Mouse (Mus musculus) CH12F3 (cell line): ENCODE measurements around the gene Fus.
"Not testable (repeated sequence)": the region's sequence is repeated elsewhere in the genome, so short reads cannot be mapped to it uniquely, and the experiment has no call there.

Experiments
- in situ Hi-C: fragments of 300-500 bp; cut with MboI; formaldehyde crosslinking; loops from 2 replicates; pipeline ENCODE4 v1.14.3; 2020; ENCODE audit warnings: low sequenced_read_pairs

Gene Fus

DNA sequence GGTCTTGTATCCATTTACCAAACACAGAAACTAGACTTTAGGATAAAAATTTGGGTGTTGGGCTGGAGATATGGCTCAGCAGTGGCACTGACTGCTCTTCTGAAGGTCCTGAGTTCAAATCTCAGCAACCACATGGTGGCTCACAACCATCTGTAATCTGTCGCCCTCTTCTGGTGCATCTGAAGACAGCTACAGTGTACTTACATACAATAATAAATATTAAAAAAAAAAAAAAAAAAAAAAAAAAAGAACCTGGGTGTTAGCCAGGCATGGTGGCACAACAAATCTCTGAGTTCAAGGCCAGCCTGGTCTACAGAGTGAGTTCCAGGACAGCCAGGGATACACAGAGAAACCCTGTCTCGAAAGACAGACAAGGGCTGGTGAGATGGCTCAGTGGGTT is 25.2 kb upstream of the Fus start:
- in situ Hi-C loops, result not testable (repeated sequence)

DNA sequence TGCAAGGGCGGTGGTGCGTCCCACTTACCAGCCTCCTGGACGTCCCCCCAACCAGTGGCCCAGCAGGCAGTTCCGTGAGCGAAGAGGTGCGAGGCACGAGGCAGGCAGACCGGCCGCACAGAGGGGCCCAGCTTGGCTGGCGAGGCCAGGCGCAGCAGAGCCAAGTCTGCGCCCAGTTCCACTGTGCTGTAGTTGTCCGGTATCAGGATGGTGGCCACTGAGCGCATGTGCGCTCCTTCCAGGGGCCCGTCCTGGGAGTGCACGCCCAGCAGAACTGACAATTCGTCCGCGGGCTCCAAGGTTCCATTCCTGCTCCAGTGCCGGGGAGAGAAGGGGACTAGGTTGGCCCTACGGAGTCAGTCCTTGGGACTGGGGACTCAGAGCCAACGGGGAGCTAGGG is 22.6 kb upstream of the Fus start:
- in situ Hi-C loops, result no loop called here

DNA sequence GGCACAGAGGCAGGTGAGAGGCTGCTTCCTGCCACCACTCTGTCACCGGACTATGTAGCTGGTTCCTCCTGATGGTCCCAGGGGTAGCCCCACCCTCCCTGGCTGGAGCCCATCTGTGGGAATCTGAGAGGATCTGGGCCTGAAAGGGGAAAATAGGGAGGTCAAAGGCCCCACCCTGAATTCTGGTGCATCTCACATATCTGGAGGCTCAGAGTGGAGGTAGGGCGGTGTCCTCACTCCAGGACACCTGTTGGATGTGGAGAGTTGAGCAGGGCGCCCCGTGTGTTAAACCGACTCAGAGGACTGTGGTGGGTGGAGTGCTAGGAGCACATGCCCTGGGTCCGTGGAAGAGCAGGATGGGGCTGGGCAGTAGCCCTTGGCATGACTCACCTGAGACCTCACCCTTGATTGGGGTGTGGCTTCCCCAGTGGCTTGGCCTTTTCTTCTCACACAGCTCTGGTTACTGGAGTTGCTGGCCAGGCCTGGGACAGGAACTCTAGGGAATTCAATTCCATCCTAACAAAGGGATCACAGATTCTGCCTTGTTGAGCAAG is 20.7 kb upstream of the Fus start, which contains the start of gene Prss36:
Prss36 (minus strand) TSS at position 256 of the 554 bp plus-strand sequence.
- in situ Hi-C loops, result no loop called here

DNA sequence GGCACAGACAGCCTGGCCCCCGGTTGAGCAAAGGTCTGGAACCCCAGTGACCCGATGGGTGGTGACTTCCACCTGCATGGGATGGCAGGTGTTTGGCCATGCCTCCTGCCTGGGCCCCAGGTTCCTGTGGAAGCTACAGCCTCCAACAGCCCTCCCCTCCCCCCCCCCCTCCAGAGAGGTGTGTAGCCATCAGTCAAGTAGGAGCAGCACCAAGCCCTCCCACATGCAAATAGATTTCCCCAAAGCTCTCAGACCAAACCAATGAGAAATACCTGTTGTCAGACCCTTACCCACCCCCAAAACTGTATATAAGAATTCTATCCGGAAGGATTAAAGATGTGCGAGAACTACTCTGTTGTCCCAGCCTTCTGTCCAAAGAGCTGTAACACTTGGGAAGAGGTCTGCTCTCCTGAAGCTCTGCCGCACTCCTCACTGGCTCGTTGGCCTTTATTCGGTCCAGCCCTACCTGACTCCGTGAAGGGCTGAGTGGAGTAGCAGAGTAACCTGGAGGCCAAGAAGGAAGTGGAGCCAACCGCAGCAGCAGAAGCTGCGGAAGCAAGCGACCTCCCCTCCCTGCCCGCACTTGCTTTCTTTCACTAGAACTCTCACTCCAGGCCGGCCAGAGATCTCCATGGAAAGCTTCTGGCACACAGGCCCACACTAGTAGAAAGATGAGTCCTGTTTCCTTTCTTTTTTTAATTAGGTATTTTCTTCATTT is 14.2 kb upstream of the Fus start:
- in situ Hi-C loops, result no loop called here

DNA sequence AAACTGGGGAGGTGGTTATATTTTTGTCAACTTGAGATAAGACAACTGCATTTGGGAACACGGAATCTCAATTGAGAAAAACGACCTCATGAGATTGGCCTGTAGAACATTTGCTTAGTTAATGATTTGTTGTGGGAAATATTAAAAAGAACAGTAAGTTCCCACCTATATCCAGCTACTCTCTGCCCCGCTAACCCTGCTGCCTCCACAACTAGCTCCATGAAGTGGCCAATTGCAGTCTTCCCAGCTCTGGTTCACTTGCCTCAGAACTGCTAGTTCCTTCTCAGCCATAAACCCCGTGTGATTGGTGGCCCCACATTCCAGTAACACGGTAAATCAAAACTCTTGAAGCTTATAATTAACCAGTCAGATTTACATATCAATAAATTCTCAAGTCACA is 7.9 kb upstream of the Fus start:
- in situ Hi-C loops, result no loop called here

DNA sequence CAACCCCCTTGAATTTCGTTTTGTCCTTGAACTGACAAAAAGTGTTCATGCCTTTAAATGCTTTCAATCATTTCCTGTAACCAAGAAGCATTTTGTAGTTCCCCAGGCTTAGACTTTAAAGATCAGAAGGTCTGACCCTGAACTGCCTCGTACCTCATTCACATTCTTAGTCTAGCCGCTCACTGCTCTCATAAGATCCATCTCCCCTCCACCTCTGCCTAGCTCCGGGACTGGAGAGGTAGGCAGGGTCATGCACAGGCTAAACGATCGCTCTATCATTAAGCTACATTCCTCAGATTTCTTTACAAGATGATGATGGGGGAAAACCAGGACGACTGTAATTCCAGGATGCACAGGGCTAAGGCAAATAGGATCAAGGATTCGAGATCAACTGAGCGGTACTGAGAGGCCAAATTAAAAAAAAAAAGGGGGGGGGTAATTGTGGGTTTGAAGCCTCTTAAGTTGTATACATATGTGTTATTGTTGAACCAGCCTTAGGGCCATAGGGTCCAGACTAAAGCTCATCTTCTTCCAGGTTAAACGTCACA is 812 bp upstream of the Fus start:
- in situ Hi-C loops, result no loop called here

DNA sequence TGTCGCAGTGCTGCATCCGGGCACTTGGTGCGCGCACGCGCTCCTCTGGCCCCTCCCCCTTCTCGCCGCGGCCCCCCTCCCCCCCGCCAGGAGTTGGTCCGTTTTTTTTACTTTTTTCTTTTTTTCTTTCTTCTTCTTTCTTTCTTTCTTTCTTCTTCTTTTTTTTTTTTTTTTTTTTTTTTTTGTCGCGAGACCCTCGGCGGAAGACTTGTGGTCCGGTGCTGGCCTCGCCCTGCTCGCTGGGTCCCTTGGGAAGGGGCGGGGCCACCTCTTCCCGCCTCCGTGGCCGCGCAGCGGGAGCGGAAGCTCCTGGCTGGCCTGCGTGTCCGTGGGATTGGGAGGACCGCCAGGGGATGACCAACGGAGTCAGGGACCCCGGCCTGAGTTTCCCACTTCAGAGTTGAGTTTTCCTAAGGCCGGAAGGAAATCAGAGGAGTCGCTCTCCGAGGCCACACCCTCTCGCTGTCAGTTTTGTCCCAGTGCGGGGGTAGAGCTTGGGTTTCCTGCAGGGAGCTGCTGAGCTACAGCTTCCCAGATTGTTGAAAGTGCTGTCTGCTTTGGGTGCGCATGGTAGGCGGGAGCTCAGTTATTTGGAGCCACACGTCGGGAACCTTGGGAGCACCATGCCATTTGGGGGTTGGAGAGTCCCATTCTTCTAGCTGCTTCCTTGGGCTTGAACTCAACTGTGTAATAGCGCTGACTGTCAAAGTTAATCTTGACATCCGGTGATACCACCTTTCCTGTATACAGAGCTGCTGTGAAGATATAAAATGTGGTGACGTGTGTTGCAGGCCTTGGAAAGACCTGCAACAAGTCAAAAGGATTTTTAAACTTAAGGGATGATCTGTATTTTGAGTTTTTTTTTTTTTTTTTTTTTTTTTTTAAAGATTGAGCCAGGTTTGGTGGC is 918 bp downstream of the Fus start:
- in situ Hi-C loops, result no loop called here

DNA sequence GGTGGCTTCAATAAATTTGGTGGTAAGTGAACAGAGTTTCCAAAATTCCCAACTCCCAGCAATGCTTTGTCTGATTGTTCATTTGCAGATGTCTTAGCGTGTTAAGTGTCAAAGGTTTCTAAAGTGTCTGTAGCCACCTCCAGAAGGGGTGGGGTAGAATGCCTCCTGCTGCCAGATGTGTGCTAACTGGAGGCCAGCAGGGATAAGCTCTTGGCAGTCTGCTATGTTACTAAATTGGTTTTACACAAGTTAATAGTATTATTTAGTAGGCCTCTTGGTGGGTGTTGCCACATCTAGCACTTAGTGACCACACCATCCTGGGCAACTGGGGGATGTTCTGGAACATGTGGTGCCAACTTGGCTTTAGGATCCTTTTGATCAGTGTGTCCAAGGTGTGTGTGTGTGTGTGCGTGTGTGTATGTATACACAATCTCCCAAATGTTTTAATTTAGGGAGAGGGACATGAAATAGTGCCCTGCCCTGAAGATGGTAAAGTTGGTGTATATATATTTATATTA is 7.2 kb downstream of the Fus start:
- in situ Hi-C loops, result no loop called here

DNA sequence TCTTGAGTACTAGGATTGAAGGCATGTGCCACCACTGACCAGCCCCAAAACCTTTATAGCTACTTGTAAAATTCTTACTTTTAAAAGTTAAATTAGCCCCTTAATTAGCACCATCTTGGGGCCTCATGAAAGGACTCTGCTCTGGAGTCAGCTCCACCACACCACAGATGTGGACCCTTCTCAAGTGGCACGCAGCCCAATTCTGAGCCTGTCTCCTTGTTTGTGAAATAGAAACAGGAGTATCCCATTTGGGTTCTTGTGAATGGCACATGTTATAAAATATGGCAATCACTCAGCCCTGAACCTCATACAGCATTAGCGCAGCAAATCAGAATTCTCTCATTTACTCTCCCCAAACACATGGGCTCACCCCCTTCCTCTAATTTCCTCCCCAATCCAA is 11.6 kb downstream of the Fus start:
- in situ Hi-C loops, result no loop called here

DNA sequence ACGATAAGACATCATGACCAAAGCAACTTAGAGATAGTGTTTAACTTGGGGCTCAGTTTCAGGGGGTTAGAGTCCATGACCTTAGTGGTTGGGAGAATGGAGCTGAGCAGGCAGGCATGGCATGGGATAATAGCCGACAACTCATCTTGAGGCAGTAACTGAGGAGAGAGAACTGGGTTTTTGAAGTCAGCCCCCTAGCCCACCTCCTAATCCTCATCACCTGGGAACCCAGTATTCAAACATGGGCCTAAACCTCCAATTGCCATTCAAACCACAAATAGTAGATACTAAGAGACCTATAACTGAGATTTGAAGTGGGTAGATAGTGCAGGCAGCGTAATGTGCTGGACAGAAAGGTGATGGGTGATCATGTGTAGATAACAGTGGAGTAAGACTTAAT is 13.3 kb downstream of the Fus start:
- in situ Hi-C loops, result no loop called here

DNA sequence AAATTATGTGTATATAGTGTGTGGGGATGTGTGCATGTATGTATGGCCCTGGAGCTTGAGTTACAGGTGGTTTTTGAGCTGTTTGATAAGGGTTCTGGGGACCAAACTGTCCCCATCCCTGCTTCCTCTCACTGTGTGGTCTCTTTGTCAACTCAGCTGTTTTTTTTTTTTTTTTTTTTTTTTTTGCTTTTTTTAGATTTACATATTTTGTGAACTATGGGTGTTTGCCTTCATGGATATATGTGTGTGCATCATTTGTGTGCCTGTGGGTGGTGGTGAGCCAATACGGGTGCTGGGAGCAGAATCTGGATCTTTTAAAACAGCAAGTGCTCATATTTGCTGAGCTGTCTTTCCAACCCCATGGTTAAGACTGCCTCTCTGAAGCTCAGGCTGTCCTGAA is 21.6 kb downstream of the Fus start:
- in situ Hi-C loops, result no loop called here

DNA sequence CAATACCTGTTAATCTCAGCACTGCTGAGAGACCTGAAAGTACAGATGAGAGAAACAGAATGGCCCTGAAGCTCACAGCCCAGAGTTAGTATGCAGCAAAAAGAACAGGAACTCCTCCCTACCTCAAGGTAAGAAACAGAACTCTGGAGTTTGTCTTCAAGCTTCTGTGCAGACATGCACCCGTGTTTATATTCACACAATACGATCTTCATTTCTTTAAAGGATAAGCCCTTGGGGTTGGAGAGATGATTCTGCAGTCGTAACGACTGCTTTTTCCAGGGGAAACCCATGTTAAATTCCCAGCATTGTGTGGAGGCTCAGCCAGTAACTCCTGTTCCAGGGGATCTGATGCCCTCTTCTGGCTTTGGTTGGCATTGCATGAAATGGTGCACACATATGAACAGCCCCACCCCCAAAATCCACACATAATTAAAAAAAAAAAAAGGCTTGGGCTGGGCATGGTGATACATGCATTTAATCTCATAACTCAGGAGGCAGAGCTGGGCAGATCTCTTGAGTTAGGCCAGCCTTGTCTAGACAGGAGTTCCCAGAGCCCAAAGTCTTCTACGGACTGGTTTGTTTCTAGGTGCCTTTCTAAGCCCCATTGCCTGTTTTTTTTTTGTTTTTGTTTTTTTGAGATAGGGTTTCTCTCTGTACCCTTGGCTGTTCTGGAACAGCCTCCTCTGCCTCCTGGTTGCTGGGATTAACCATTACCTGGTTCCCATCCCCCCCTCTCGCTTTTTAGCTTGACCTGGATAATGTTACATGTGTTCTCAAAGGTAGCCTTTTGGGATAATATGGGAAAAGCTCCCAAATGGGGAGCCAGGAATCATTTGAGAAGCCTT is 24.6 kb downstream of the Fus start:
- in situ Hi-C loops, result no loop called here

DNA sequence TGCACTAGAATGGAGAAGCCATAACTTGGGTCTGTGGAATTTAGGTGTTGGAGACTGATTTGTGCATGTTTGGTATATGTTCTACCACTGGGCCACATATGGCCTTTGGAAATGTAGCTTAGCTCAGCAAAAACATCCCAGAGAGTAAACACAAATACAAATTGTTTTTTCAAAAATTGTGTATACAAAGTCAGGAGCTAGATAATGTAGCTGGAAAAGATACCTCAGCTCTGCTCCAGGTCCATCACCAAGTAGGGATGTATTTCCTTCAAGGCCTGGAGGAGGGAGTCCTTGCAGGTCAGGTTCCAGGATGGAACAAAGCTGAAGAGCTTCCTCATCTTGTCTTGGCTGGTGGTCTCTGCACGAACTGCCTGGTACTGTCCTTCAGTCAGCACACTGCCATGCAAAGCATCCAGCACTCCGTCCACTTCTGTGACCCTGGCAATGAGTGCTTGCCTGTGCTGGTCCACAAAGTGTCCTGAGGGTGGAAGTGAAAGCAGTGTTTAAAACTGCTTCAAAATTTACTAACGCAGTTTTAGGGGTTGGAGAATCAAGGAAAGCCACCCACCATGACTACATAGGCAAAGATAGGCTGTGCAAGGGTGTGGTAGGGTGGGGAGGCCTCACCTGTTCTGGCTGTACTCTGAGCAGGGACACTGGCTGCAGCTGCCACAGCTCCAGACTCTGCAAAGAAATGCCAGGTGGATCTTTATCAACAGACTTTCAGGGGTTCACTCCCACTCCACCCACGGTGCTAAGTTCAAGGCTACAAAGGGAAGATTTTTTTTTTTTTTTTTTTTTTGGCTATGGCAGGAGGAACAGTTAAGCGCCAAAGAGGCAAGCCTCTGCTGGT is 25.5 kb downstream of the Fus start:
- in situ Hi-C loops, result no loop called here

DNA sequence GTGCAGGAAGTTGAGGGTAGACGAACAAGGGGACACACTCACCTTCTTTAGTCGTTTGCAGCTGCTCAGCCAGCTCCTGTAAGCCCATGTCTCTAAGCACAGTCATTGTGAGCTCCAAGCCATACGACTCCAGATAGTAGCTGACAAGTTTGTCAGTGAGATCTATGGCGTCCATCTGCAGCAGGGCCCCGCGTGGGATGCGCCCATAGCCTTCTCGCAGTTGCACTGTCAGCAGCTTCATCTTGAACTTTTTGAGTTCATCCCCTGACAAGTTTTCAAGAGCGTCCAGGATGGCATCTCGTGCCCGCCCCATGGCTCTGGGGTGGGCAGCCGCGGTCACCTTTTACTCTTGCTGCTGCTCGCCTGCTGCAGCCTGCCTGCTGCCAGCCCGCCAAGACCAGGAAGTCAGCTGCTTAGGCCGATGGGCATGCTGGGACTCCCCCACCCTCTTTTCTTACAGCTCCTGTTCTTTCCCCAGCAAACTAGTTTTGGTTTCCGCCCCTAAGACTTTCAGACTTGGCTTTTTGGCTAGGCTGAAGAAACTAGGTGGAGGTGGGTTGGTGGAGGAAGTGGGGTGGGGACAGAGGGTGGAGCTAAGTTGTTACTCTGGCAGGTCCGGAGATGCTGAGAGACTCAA is 26.2 kb downstream of the Fus start, which contains the start of gene Pycard:
Pycard (minus strand) TSS at position 527 of the 637 bp plus-strand sequence.
- in situ Hi-C loops, result no loop called here

DNA sequence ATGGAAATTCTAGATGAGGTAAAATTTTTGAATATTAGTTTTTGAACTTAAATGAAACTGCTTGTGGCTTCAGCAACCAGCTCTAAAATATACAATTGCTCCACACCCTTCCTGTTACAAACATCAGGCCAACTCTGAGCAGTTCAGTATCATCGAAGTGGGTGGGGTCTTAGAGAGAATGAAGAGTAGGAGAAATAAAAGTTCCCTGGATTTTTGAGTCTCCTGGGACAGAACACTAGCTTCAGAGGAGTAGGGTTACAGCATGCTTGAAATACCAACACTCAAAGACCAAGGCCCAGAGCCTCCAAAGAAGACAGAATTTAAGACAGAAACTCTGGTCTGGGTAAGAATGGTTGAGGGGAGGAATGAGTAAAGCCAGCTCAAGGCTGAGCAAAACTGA is 32.2 kb downstream of the Fus start:
- in situ Hi-C loops, result no loop called here

DNA sequence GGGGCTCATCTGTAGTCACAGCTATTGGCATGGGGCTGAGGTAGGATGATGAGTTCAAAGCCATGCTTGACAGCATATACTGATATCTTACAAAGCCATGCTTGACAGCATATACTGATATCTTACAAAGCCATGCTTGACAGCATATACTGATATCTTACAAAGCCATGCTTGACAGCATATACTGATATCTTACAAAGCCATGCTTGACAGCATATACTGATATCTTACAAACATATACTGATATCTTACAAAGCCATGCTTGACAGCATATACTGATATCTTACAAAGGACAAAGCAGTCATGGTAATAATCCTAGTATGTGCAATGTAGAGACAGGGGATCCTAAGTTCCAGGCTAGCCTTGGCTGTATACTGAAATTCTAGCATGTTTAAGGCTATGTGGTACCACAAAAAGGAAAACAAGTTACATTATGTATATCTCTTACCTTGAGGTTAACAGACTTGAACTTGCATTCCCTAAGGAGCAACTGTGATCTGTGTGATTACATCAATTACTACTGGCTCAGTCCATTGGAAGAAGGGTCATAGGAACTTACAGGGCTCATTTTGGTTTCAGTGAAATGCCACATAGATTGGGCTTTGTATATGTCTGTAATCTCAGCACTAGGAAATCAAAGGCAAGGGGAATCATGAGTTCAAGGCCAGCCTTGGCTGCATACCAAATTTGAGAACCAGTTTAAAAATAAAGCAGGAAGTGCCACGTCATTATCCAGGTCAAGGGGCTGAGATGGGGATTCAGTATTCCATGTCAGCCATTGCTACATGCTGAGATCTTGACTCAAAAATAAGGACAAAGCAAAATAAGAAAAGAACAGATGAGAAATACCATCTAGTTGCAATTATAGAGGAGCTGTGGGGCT is 33.1 kb downstream of the Fus start:
- in situ Hi-C loops, result loop anchor here (10.0 kb wide), 1 partner anchor 204 kb away; the partner anchor contains the start of gene Cox6a2

DNA sequence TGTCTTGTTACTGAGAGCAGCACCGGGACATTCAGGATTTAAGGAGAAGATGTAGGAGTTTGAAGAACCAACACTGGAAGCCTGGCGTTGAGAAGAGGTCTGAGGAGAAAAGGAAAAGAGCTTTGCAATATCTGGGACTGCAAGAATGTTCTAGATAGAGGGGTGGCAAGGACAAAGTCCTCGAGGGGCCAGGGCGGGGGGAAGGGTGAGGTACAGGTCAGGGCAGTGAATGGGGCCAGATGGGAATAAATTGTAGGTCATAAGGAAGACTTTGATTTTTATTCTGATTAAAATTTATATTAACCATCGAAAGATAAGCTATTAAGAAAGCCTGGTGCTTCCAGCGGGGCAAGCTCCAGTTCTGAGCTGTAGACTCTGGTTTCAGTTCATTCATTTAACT is 35.8 kb downstream of the Fus start:
- in situ Hi-C loops, result loop anchor here (10.0 kb wide), 1 partner anchor 202 kb away; the partner anchor contains the start of gene Cox6a2

DNA sequence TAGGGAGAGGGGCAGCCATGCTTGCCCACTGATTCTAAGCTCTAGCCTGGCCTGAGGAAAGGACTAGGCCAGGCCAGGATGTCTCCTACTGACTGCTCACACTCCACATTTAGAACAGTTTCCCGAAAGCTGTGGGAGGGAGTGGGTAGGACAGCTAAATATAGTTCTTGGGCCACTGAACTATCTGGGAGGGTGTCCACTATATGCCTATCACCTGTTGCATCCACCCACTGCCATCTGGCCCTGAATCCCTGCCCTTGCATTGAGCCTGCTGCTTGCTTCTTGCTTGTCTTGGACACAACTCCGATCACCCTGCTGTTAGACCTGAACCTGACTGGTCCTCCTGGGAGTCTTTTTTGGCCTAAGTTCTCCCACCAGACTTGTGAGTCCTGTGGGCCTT is 36.4 kb downstream of the Fus start, which contains the start of gene Trim72:
Trim72 (plus strand) TSS at position 262 of the 400 bp plus-strand sequence.
- in situ Hi-C loops, result loop anchor here (10.0 kb wide), 1 partner anchor 201 kb away; the partner anchor contains the start of gene Cox6a2
